Mouse (Mus musculus): ENCODE results near the gene Ncoa1. TPM values are rescaled to one million over a fixed set of nuclear protein-coding genes. Genes with fewer than 3 reads are reported as not detected.

Ncoa1 gene
- polyA plus RNA-seq, 1 experiment from 2014 or later, result 24.0 TPM

- Histone ChIP-seq H3K4me3 (ENCODE audit: low read depth, low read length) (no peak overlapping the region), H3K9ac (replicated peaks; ENCODE audit: low read depth, low read length) (no peak overlapping the region)
- WGBS, result 37% methylated on average over 7 of the region's 7 CpGs
Measured at GRCm38 (mm10) chr12:4506810-4507430, 29.9 kb upstream of the Ncoa1 start.

GRCm38 (mm10) chr12:4505298-4505697 is 28.3 kb upstream of the Ncoa1 start:
- Histone ChIP-seq H3K9ac (replicated peaks; ENCODE audit: low read depth, low read length) (no peak overlapping the region), H3K4me1 (ENCODE audit: control insufficient read depth, insufficient read depth, low read length) (0 out of 2 replicates have a peak, but pooled peaks cover 3% of the 10 kb centered on the region), H3K9me3 (ENCODE audit: control insufficient read depth, low read length) (no peaks in the 10 kb centered on the region), H3K36me3 (ENCODE audit: control insufficient read depth, insufficient read depth, low read length) (no peaks in the 10 kb centered on the region), H3K4me2 (ENCODE audit: low read depth, low read length) (no peak overlapping the region), H3K27ac (ENCODE audit: low read depth, low read length) (peak overlapping the region; percentile 44; the same call in 1 of the 2 replicates), H3K4me3 (ENCODE audit: low read depth, low read length) (no peak overlapping the region), H3K27me3 (ENCODE audit: control insufficient read depth, insufficient read depth, low read length) (no peaks in the 10 kb centered on the region)
- ATAC-seq (ENCODE audit: low read depth), result 0 out of 2 replicates have a peak, but pooled peaks have one; percentile 18
- WGBS, result 71% methylated on average over 6 of the region's 6 CpGs

More at GRCm38 (mm10) chr12:4506810-4507430, 29.9 kb upstream of the Ncoa1 start:
- Histone ChIP-seq H3K4me1 (ENCODE audit: control insufficient read depth, insufficient read depth, low read length) (0 out of 2 replicates have a peak, but pooled peaks cover 3% of the 10 kb centered on the region), H3K27ac (ENCODE audit: low read depth, low read length) (no peak overlapping the region), H3K36me3 (ENCODE audit: control insufficient read depth, insufficient read depth, low read length) (no peaks in the 10 kb centered on the region), H3K4me2 (ENCODE audit: low read depth, low read length) (no peak overlapping the region), H3K9me3 (ENCODE audit: control insufficient read depth, low read length) (no peaks in the 10 kb centered on the region), H3K27me3 (ENCODE audit: control insufficient read depth, insufficient read depth, low read length) (no peaks in the 10 kb centered on the region)
- ATAC-seq (ENCODE audit: low read depth), result peak; percentile 15; the same call in 1 of the 2 replicates

- Histone ChIP-seq H3K36me3 (ENCODE audit: control insufficient read depth, insufficient read depth, low read length) (no peaks in the 10 kb centered on the region), H3K4me1 (ENCODE audit: control insufficient read depth, insufficient read depth, low read length) (no peaks in the 10 kb centered on the region), H3K9me3 (ENCODE audit: control insufficient read depth, low read length) (no peaks in the 10 kb centered on the region), H3K27ac (ENCODE audit: low read depth, low read length) (peak overlapping the region; percentile 23; the same call in 1 of the 2 replicates), H3K27me3 (ENCODE audit: control insufficient read depth, insufficient read depth, low read length) (no peaks in the 10 kb centered on the region), H3K4me2 (ENCODE audit: low read depth, low read length) (no peak overlapping the region), H3K4me3 (ENCODE audit: low read depth, low read length) (no peak overlapping the region), H3K9ac (replicated peaks; ENCODE audit: low read depth, low read length) (no peak overlapping the region)
- 33% methylated on average over 2 of the region's 2 CpGs for WGBS
- ATAC-seq (ENCODE audit: low read depth), result no peak
Measured at GRCm38 (mm10) chr12:4503673-4504326, 26.8 kb upstream of the Ncoa1 start.

GRCm38 (mm10) chr12:4501916-4502315 is 24.9 kb upstream of the Ncoa1 start:
- WGBS, result 39% methylated on average over 3 of the region's 3 CpGs

GRCm38 (mm10) chr12:4500516-4500915 is 23.5 kb upstream of the Ncoa1 start:
- Histone ChIP-seq H3K27ac (ENCODE audit: low read depth, low read length) (no peak overlapping the region), H3K4me2 (ENCODE audit: low read depth, low read length) (no peak overlapping the region), H3K4me1 (ENCODE audit: control insufficient read depth, insufficient read depth, low read length) (no peaks in the 10 kb centered on the region), H3K27me3 (ENCODE audit: control insufficient read depth, insufficient read depth, low read length) (no peaks in the 10 kb centered on the region), H3K9ac (replicated peaks; ENCODE audit: low read depth, low read length) (no peak overlapping the region), H3K9me3 (ENCODE audit: control insufficient read depth, low read length) (no peaks in the 10 kb centered on the region), H3K4me3 (ENCODE audit: low read depth, low read length) (no peak overlapping the region), H3K36me3 (ENCODE audit: control insufficient read depth, insufficient read depth, low read length) (no peaks in the 10 kb centered on the region)
- ATAC-seq (ENCODE audit: low read depth), result no peak
- 97% methylated on average over 4 of the region's 4 CpGs for WGBS

More at GRCm38 (mm10) chr12:4501916-4502315, 24.9 kb upstream of the Ncoa1 start:
- Histone ChIP-seq H3K4me1 (ENCODE audit: control insufficient read depth, insufficient read depth, low read length) (no peaks in the 10 kb centered on the region), H3K9ac (replicated peaks; ENCODE audit: low read depth, low read length) (no peak overlapping the region), H3K36me3 (ENCODE audit: control insufficient read depth, insufficient read depth, low read length) (no peaks in the 10 kb centered on the region), H3K4me2 (ENCODE audit: low read depth, low read length) (no peak overlapping the region), H3K27ac (ENCODE audit: low read depth, low read length) (no peak overlapping the region), H3K9me3 (ENCODE audit: control insufficient read depth, low read length) (no peaks in the 10 kb centered on the region), H3K27me3 (ENCODE audit: control insufficient read depth, insufficient read depth, low read length) (no peaks in the 10 kb centered on the region), H3K4me3 (ENCODE audit: low read depth, low read length) (no peak overlapping the region)
- ATAC-seq (ENCODE audit: low read depth), result no peak

- Histone ChIP-seq H3K36me3 (ENCODE audit: control insufficient read depth, insufficient read depth, low read length) (no peaks in the 10 kb centered on the region), H3K9ac (replicated peaks; ENCODE audit: low read depth, low read length) (no peak overlapping the region), H3K4me1 (ENCODE audit: control insufficient read depth, insufficient read depth, low read length) (no peaks in the 10 kb centered on the region), H3K4me3 (ENCODE audit: low read depth, low read length) (no peak overlapping the region), H3K4me2 (ENCODE audit: low read depth, low read length) (no peak overlapping the region), H3K9me3 (ENCODE audit: control insufficient read depth, low read length) (no peaks in the 10 kb centered on the region), H3K27me3 (ENCODE audit: control insufficient read depth, insufficient read depth, low read length) (no peaks in the 10 kb centered on the region), H3K27ac (ENCODE audit: low read depth, low read length) (no peak overlapping the region)
- WGBS, result 80% methylated on average over 3 of the region's 3 CpGs
- no peak for ATAC-seq (ENCODE audit: low read depth)
Measured at GRCm38 (mm10) chr12:4499651-4500175, 22.7 kb upstream of the Ncoa1 start.

GRCm38 (mm10) chr12:4488411-4488810 is 11.4 kb upstream of the Ncoa1 start:
- Histone ChIP-seq H3K9ac (replicated peaks; ENCODE audit: low read depth, low read length) (no peak overlapping the region), H3K4me1 (ENCODE audit: control insufficient read depth, insufficient read depth, low read length) (no peaks in the 10 kb centered on the region), H3K4me2 (ENCODE audit: low read depth, low read length) (no peak overlapping the region), H3K27ac (ENCODE audit: low read depth, low read length) (no peak overlapping the region), H3K9me3 (ENCODE audit: control insufficient read depth, low read length) (no peaks in the 10 kb centered on the region), H3K27me3 (ENCODE audit: control insufficient read depth, insufficient read depth, low read length) (no peaks in the 10 kb centered on the region), H3K36me3 (ENCODE audit: control insufficient read depth, insufficient read depth, low read length) (no peaks in the 10 kb centered on the region), H3K4me3 (ENCODE audit: low read depth, low read length) (no peak overlapping the region)
- ATAC-seq (ENCODE audit: low read depth), result no peak
- 70% methylated on average over 6 of the region's 6 CpGs for WGBS

GRCm38 (mm10) chr12:4483386-4483785 is 6.4 kb upstream of the Ncoa1 start:
- 77% methylated on average over 4 of the region's 4 CpGs for WGBS
- no peak for ATAC-seq (ENCODE audit: low read depth)
- Histone ChIP-seq H3K27ac (ENCODE audit: low read depth, low read length) (no peak overlapping the region), H3K4me1 (ENCODE audit: control insufficient read depth, insufficient read depth, low read length) (no peaks in the 10 kb centered on the region), H3K27me3 (ENCODE audit: control insufficient read depth, insufficient read depth, low read length) (no peaks in the 10 kb centered on the region), H3K4me2 (ENCODE audit: low read depth, low read length) (no peak overlapping the region), H3K4me3 (ENCODE audit: low read depth, low read length) (no peak overlapping the region), H3K9ac (replicated peaks; ENCODE audit: low read depth, low read length) (no peak overlapping the region), H3K36me3 (ENCODE audit: control insufficient read depth, insufficient read depth, low read length) (no peaks in the 10 kb centered on the region), H3K9me3 (ENCODE audit: control insufficient read depth, low read length) (no peaks in the 10 kb centered on the region)

- 69% methylated on average over 5 of the region's 5 CpGs for WGBS
Measured at GRCm38 (mm10) chr12:4481687-4482086, 4.7 kb upstream of the Ncoa1 start.

More at GRCm38 (mm10) chr12:4481687-4482086, 4.7 kb upstream of the Ncoa1 start:
- Histone ChIP-seq H3K4me2 (ENCODE audit: low read depth, low read length) (no peak overlapping the region), H3K27ac (ENCODE audit: low read depth, low read length) (no peak overlapping the region), H3K27me3 (ENCODE audit: control insufficient read depth, insufficient read depth, low read length) (no peaks in the 10 kb centered on the region), H3K4me1 (ENCODE audit: control insufficient read depth, insufficient read depth, low read length) (no peaks in the 10 kb centered on the region), H3K9ac (replicated peaks; ENCODE audit: low read depth, low read length) (no peak overlapping the region), H3K36me3 (ENCODE audit: control insufficient read depth, insufficient read depth, low read length) (no peaks in the 10 kb centered on the region), H3K9me3 (ENCODE audit: control insufficient read depth, low read length) (no peaks in the 10 kb centered on the region), H3K4me3 (ENCODE audit: low read depth, low read length) (no peak overlapping the region)
- ATAC-seq (ENCODE audit: low read depth), result no peak
